Mouse (Mus musculus): ENCODE measurements around the gene Vsig10l. TPM values are rescaled to one million over a fixed set of nuclear protein-coding genes. Genes with fewer than 3 reads are reported as not detected.
A peak's percentile ranks its signal among the peaks of the same experiment; 100 is the strongest.

Gene Vsig10l
- polyA plus RNA-seq, 1 experiment, result 1.9 TPM

DNA sequence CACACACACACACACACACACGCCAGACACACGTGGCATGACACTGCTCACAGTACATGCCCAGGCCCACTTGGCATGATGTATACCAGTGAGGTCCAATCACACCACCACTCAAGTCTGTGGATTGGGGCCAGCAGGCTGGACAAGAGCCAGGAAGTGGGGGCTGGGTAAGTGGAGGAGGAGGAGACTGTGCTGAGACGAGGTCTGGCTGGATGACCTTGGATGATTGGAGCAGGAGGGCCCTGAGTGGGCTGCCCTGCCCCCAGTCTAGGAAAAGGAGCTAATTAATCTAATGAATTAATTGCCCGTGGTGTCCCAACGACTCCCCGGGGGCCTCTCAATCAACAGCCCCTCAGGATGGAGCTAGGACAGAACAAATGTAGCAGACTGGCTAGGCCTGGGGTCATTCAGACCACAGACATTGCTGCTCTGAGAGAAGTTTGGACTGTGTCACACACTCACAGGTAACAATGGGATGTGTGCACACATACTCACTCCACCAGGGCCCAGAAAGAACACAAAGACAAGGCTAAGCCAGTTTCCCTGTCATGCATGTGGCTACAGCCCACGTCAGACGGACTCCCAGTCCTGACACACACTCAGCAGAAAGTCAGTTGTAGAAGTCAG lies 19.3 kb downstream of the Vsig10l start:
- Histone ChIP-seq H3K4me1 (ENCODE audit: control insufficient read depth, insufficient read depth, low read length) (peaks cover 33% of the 10 kb centered on the region), H3K27ac (ENCODE audit: insufficient read depth, low read length) (no peak overlapping the region), H3K27me3 (ENCODE audit: control insufficient read depth, insufficient read depth, low read length) (no peaks in the 10 kb centered on the region), H3K4me3 (replicated peaks; ENCODE audit: insufficient read depth, low read depth, low read length) (no peak overlapping the region)
- 24% methylated on average over 8 of the region's 8 CpGs for WGBS
- TF ChIP-seq CTCF (IDR thresholded peaks at IDR 0.05; ENCODE audit: borderline replicate concordance, insufficient read depth, low read depth, low read length) (no peak), POLR2A (IDR thresholded peaks at IDR 0.05; ENCODE audit: borderline replicate concordance, insufficient read depth, low read length) (no peak)
- peak; percentile 35 to 43 for DNase-seq

DNA sequence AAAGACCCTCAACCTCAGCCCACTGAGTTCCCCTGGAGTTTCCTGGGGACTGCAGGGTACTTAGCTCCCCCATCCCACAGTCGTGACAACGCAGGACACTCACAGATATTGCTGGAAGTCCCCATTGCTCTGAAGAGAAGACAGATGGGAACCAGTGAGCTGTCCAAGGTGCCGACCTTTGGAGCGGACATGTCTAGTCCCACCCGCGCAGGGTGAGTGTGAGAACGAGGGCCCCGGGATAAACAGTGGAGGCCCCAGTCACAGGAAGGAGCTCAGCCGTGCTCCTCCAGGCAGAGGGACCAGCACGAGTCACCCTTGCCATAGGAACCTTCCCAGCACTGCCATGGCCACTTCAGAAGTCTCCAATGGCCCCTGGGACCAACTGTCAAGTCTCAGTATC lies 20.3 kb downstream of the Vsig10l start:
- no peak for DNase-seq
- H3K27me3 ChIP-seq (ENCODE audit: control insufficient read depth, insufficient read depth, low read length), result no peaks in the 10 kb centered on the region
- TF ChIP-seq POLR2A (IDR thresholded peaks at IDR 0.05; ENCODE audit: borderline replicate concordance, insufficient read depth, low read length) (no peak), CTCF (IDR thresholded peaks at IDR 0.05; ENCODE audit: borderline replicate concordance, insufficient read depth, low read depth, low read length) (no peak)
- peaks cover 33% of the 10 kb centered on the region for H3K4me1 ChIP-seq (ENCODE audit: control insufficient read depth, insufficient read depth, low read length)
- 30% methylated on average over 10 of the region's 10 CpGs for WGBS
- H3K27ac ChIP-seq (ENCODE audit: insufficient read depth, low read length), result no peak overlapping the region; the same call in 1 of the 2 replicates
- no peak overlapping the region for H3K4me3 ChIP-seq (replicated peaks; ENCODE audit: insufficient read depth, low read depth, low read length)

GRCm38 (mm10) chr7:43488646-43489045 lies 25.7 kb downstream of the Vsig10l start:
- Histone ChIP-seq H3K27ac (ENCODE audit: insufficient read depth, low read length) (peak overlapping the region; percentile 57; the same call in 1 of the 2 replicates), H3K4me3 (replicated peaks; ENCODE audit: insufficient read depth, low read depth, low read length) (peak overlapping the region; percentile 51), H3K4me1 (ENCODE audit: control insufficient read depth, insufficient read depth, low read length) (peaks cover 8% of the 10 kb centered on the region), H3K27me3 (ENCODE audit: control insufficient read depth, insufficient read depth, low read length) (no peaks in the 10 kb centered on the region)
- DNase-seq, result peak; percentile 50 to 59
- WGBS, result 7% methylated on average over 5 of the region's 5 CpGs
- TF ChIP-seq POLR2A (IDR thresholded peaks at IDR 0.05; ENCODE audit: borderline replicate concordance, insufficient read depth, low read length) (no peak), CTCF (IDR thresholded peaks at IDR 0.05; ENCODE audit: borderline replicate concordance, insufficient read depth, low read depth, low read length) (no peak)

- peak; percentile 57 to 63 for DNase-seq
- peak within 1 kb of the TSS; percentile 93 for H3K4me3 ChIP-seq (replicated peaks; ENCODE audit: insufficient read depth, low read depth, low read length)
- no peaks in the 10 kb centered on the region for H3K27me3 ChIP-seq (ENCODE audit: control insufficient read depth, insufficient read depth, low read length)
- whole genome bisulfite sequencing, result 1% methylated on average over 25 of the region's 41 CpGs
- H3K27ac ChIP-seq (ENCODE audit: insufficient read depth, low read length), result peak within 1 kb of the TSS; percentile 92
- no peak for TF ChIP-seq CTCF (IDR thresholded peaks at IDR 0.05; ENCODE audit: borderline replicate concordance, insufficient read depth, low read depth, low read length)
- TF ChIP-seq POLR2A (IDR thresholded peaks at IDR 0.05; ENCODE audit: borderline replicate concordance, insufficient read depth, low read length), result no peak
- H3K4me1 ChIP-seq (ENCODE audit: control insufficient read depth, insufficient read depth, low read length), result peaks cover 6% of the 10 kb centered on the region
These were observed 26.7 kb downstream of the Vsig10l start, which contains the start of gene Iglon5 for GRCm38 (mm10) chr7:43489631-43490125. TSS of gene Iglon5 (minus strand) at chr7:43490075.

DNA sequence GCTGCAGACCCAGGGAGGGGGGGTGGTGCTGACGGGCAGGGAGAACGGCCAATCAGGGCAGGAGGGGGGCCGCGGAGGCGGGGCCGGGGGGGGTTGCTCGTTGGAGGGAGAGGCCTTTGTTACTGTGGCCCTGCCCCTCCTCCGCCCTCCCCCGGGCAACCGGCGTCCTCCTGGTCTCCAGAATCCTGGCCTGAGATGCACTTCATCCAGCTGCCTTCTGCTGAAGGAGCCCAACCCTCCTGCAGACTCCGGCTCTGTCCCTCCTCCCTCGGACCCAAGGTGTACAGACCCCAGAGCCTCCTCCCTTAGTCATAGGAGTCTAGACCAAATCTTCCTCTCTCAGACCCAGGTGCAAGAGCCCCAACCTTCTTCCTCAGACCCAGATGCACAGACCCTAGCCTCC lies 27.2 kb downstream of the Vsig10l start:
- TF ChIP-seq POLR2A (IDR thresholded peaks at IDR 0.05; ENCODE audit: borderline replicate concordance, insufficient read depth, low read length) (peak; percentile 53; the same call in 1 of the 2 replicates), CTCF (IDR thresholded peaks at IDR 0.05; ENCODE audit: borderline replicate concordance, insufficient read depth, low read depth, low read length) (no peak)

DNA sequence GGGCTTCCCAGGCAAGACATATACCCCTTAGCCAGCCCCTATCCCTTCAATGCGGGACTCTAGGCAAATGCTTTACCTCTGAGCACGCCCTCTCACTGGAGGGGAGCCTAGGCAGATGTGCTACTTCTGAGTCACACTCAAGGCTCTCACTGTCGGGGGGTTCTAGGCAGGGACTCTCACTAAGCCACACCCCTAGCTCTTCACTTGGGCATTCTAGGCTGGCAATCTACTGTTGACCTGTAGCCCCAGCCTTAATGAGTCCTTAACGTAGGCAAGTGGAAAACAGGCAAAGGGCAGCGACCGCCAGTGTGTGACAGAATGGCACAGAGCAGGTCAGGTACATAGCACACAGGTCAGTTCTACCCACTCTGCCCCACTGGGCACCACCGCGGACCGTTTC lies 27.9 kb downstream of the Vsig10l start:
- H3K4me3 ChIP-seq (replicated peaks; ENCODE audit: insufficient read depth, low read depth, low read length), result no peak overlapping the region
- no peak overlapping the region for H3K27ac ChIP-seq (ENCODE audit: insufficient read depth, low read length)
- no peak for DNase-seq
- TF ChIP-seq CTCF (IDR thresholded peaks at IDR 0.05; ENCODE audit: borderline replicate concordance, insufficient read depth, low read depth, low read length), result no peak
- TF ChIP-seq POLR2A (IDR thresholded peaks at IDR 0.05; ENCODE audit: borderline replicate concordance, insufficient read depth, low read length), result no peak
- H3K27me3 ChIP-seq (ENCODE audit: control insufficient read depth, insufficient read depth, low read length), result no peaks in the 10 kb centered on the region
- H3K4me1 ChIP-seq (ENCODE audit: control insufficient read depth, insufficient read depth, low read length), result peaks cover 6% of the 10 kb centered on the region
- WGBS, result 72% methylated on average over 9 of the region's 9 CpGs

More for the DNA sequence above, 27.2 kb downstream of the Vsig10l start:
- H3K4me3 ChIP-seq (replicated peaks; ENCODE audit: insufficient read depth, low read depth, low read length), result peak overlapping the region; percentile 93
- peak overlapping the region; percentile 92 for H3K27ac ChIP-seq (ENCODE audit: insufficient read depth, low read length)
- H3K4me1 ChIP-seq (ENCODE audit: control insufficient read depth, insufficient read depth, low read length), result peaks cover 6% of the 10 kb centered on the region
- 0% methylated on average over 12 of the region's 13 CpGs for WGBS
- DNase-seq, result peak; percentile 88 to 91
- no peaks in the 10 kb centered on the region for H3K27me3 ChIP-seq (ENCODE audit: control insufficient read depth, insufficient read depth, low read length)

- Histone ChIP-seq H3K27ac (ENCODE audit: insufficient read depth, low read length) (no peak overlapping the region), H3K27me3 (ENCODE audit: control insufficient read depth, insufficient read depth, low read length) (no peaks in the 10 kb centered on the region), H3K4me3 (replicated peaks; ENCODE audit: insufficient read depth, low read depth, low read length) (peak overlapping the region; percentile 23), H3K4me1 (ENCODE audit: control insufficient read depth, insufficient read depth, low read length) (no peaks in the 10 kb centered on the region)
- peak; percentile 78 to 79 for DNase-seq
- TF ChIP-seq POLR2A (IDR thresholded peaks at IDR 0.05; ENCODE audit: borderline replicate concordance, insufficient read depth, low read length) (no peak), CTCF (IDR thresholded peaks at IDR 0.05; ENCODE audit: borderline replicate concordance, insufficient read depth, low read depth, low read length) (peak; percentile 80)
- 7% methylated on average over 21 of the region's 21 CpGs for WGBS
These were observed 32.5 kb downstream of the Vsig10l start for GRCm38 (mm10) chr7:43495343-43496021.

All from cerebellum, adult 2 months (tissue).